Mouse (Mus musculus) neural tube, embryonic 11.5 days (tissue): ENCODE data around the gene Bmp5. TPM values are rescaled to one million over a fixed set of nuclear protein-coding genes. Genes with fewer than 3 reads are reported as not detected.

ENCODE experiments used
- ATAC-seq: fragments of 200-750 bp; cut with Nextera tagmentation; 2 replicates; pipeline ENCODE4 v1.8.0; 2017; ENCODE audit warnings: moderate number of reproducible peaks, mild to moderate bottlenecking, moderate TSS enrichment, moderate library complexity; ENCODE audit not compliant: insufficient read depth, low FRiP score, low TSS enrichment
- DNase-seq: peaks from one replicate; pipeline ENCODE4 v3.0.0-alpha.2; 2015; ENCODE audit warnings: low spot score
- H3K27ac ChIP-seq: fragments of 300-500 bp; sonication (generic); 2 replicates; pipeline ENCODE4 v1.5.1; 2014; ENCODE audit warnings: low read depth, mild to moderate bottlenecking, low read length
- H3K27me3 ChIP-seq: fragments of 300-500 bp; sonication (generic); 2 replicates; pipeline ENCODE4 v1.6.1; 2014; ENCODE audit warnings: mild to moderate bottlenecking, low read length, mixed read lengths; ENCODE audit not compliant: control insufficient read depth, insufficient read depth
- H3K36me3 ChIP-seq: fragments of 300-500 bp; sonication (generic); 2 replicates; pipeline ENCODE4 v1.6.1; 2014; ENCODE audit warnings: mild to moderate bottlenecking, low read length, moderate library complexity, mixed read lengths; ENCODE audit not compliant: control insufficient read depth, insufficient read depth
- H3K4me1 ChIP-seq: fragments of 300-500 bp; sonication (generic); 2 replicates; pipeline ENCODE4 v1.6.1; 2014; ENCODE audit warnings: low read length, mixed read lengths; ENCODE audit not compliant: control insufficient read depth, insufficient read depth
- H3K4me2 ChIP-seq: fragments of 300-500 bp; sonication (generic); 2 replicates; pipeline ENCODE4 v1.6.1; 2014; ENCODE audit warnings: low read depth, mild to moderate bottlenecking, moderate library complexity
- H3K4me3 ChIP-seq: fragments of 300-500 bp; sonication (generic); 2 replicates; pipeline ENCODE4 v1.5.1; 2014; ENCODE audit warnings: low read depth, low read length
- H3K9ac ChIP-seq: fragments of 300-500 bp; sonication (generic); 2 replicates; pipeline ENCODE4 v1.6.1; 2014; ENCODE audit warnings: mild to moderate bottlenecking, low read length
- H3K9me3 ChIP-seq: fragments of 300-500 bp; sonication (generic); 2 replicates; pipeline ENCODE4 v1.6.1; 2016; ENCODE audit warnings: low read length; ENCODE audit not compliant: control insufficient read depth
- WGBS: fragments of 180-500 bp; shearing (Covaris S2); extraction: QIAGEN DNeasy Blood & Tissue Kit; methylation state at CpG from one replicate; pipeline ENCODE4 v1.1.7; 2014; 5-methylcytosine and 5-hydroxymethylcytosine counted together
- polyA plus RNA-seq: library from polyadenylated mRNA; unstranded; fragments of >200 nt; fragmentation: Nextera tagmentation; extraction: Ambion mirVana; gene quantifications from 2 replicates; pipeline ENCODE4 v1.2.1, GENCODE M21; 2014

Gene Bmp5
- polyA plus RNA-seq, 1 experiment from 2014 or later, result 6.5 TPM

GRCm38 (mm10) chr9:75905497-75905896 lies 130.3 kb downstream of the Bmp5 start:
- Histone ChIP-seq H3K4me2 (no peak overlapping the region), H3K9me3 (no peaks in the 10 kb centered on the region), H3K27ac (no peak overlapping the region), H3K4me1 (no peaks in the 10 kb centered on the region), H3K4me3 (no peak overlapping the region), H3K27me3 (no peaks in the 10 kb centered on the region), H3K9ac (no peak overlapping the region), H3K36me3 (no peaks in the 10 kb centered on the region)
- 59% methylated on average over 2 of the region's 2 CpGs for WGBS
- DNase-seq (no peak), ATAC-seq (no peak)

- Histone ChIP-seq H3K4me3 (no peak overlapping the region), H3K36me3 (no peaks in the 10 kb centered on the region), H3K9ac (no peak overlapping the region), H3K27me3 (no peaks in the 10 kb centered on the region), H3K4me1 (no peaks in the 10 kb centered on the region), H3K4me2 (no peak overlapping the region), H3K27ac (no peak overlapping the region), H3K9me3 (no peaks in the 10 kb centered on the region)
- 39% methylated on average over 7 of the region's 7 CpGs for WGBS
- ATAC-seq, result no peak
- DNase-seq, result peak; percentile 37
Measured at GRCm38 (mm10) chr9:75910112-75910799, 135.1 kb downstream of the Bmp5 start.

GRCm38 (mm10) chr9:75911542-75911941 lies 136.4 kb downstream of the Bmp5 start:
- Histone ChIP-seq H3K4me1 (no peaks in the 10 kb centered on the region), H3K36me3 (no peaks in the 10 kb centered on the region), H3K4me3 (no peak overlapping the region), H3K27ac (no peak overlapping the region), H3K9ac (no peak overlapping the region), H3K9me3 (no peaks in the 10 kb centered on the region), H3K27me3 (no peaks in the 10 kb centered on the region), H3K4me2 (no peak overlapping the region)
- ATAC-seq (no peak), DNase-seq (no peak)
- 59% methylated on average over 7 of the region's 7 CpGs for WGBS

- no peak overlapping the region for H3K9ac ChIP-seq
- H3K4me2 ChIP-seq, result no peak overlapping the region
- H3K27me3 ChIP-seq, result no peaks in the 10 kb centered on the region
- ATAC-seq (no peak), DNase-seq (peak; percentile 24)
- no peaks in the 10 kb centered on the region for H3K36me3 ChIP-seq
- H3K4me3 ChIP-seq, result no peak overlapping the region
- no peak overlapping the region for H3K27ac ChIP-seq
- no peaks in the 10 kb centered on the region for H3K4me1 ChIP-seq
- H3K9me3 ChIP-seq, result no peaks in the 10 kb centered on the region
- WGBS, result 39% methylated on average over 2 of the region's 2 CpGs
Measured at GRCm38 (mm10) chr9:75916027-75916426, 140.9 kb downstream of the Bmp5 start.

GRCm38 (mm10) chr9:75927196-75927880 lies 152.2 kb downstream of the Bmp5 start:
- no peak overlapping the region for H3K4me3 ChIP-seq
- H3K4me2 ChIP-seq, result no peak overlapping the region
- WGBS, result 48% methylated on average over 11 of the region's 11 CpGs
- no peaks in the 10 kb centered on the region for H3K27me3 ChIP-seq
- H3K4me1 ChIP-seq, result no peaks in the 10 kb centered on the region
- H3K36me3 ChIP-seq, result no peaks in the 10 kb centered on the region
- DNase-seq (no peak), ATAC-seq (no peak)
- no peak overlapping the region for H3K9ac ChIP-seq
- no peak overlapping the region for H3K27ac ChIP-seq
- no peaks in the 10 kb centered on the region for H3K9me3 ChIP-seq

DNA sequence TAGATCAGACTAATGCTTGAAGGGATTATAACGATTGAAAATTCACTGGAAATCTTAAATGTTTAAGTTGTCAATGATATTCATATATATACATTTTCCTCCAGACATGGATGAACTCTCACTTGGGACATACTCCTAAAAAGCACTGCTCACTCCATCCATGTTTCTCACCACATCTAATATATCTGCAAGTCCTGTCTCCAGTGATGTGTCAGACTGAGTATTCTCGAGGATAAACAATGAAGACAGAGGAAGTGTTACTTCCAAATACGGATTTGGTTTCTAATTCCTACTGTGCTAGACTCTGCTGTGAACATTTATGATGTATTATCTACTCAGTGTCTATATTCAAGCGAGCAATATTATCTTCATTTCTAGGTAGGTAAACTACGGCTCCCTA lies 152.9 kb downstream of the Bmp5 start:
- no peaks in the 10 kb centered on the region for H3K9me3 ChIP-seq
- no peak overlapping the region for H3K4me2 ChIP-seq
- no peak overlapping the region for H3K4me3 ChIP-seq
- H3K4me1 ChIP-seq, result no peaks in the 10 kb centered on the region
- DNase-seq (no peak), ATAC-seq (no peak)
- H3K27me3 ChIP-seq, result no peaks in the 10 kb centered on the region
- H3K9ac ChIP-seq, result no peak overlapping the region
- H3K27ac ChIP-seq, result no peak overlapping the region
- H3K36me3 ChIP-seq, result no peaks in the 10 kb centered on the region
- WGBS, result 89% methylated on average over 5 of the region's 5 CpGs

DNA sequence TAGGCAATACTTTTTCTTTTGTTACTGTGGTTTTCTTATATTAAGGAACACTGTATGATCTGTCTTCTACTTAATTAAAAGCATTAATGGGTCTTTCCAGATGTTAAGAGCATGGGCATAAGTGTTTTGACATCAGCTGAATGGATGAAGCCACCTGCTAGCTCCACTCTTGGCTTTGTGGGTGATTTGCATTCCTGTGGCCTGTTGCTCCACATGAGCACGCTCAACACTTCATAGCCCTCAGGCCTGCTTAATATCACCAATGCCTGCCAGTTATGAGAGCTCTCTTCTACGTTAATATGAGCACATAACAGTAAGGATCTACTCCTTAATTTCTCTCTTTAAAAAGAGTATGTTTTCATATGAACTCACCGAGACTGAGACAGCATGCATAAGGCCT lies 169.5 kb downstream of the Bmp5 start:
- Histone ChIP-seq H3K9ac (no peak overlapping the region), H3K4me1 (no peaks in the 10 kb centered on the region), H3K27ac (no peak overlapping the region), H3K4me3 (no peak overlapping the region), H3K9me3 (no peaks in the 10 kb centered on the region), H3K4me2 (no peak overlapping the region), H3K36me3 (no peaks in the 10 kb centered on the region), H3K27me3 (no peaks in the 10 kb centered on the region)
- 77% methylated on average over 3 of the region's 3 CpGs for WGBS
- DNase-seq (no peak), ATAC-seq (no peak)
